Mouse (Mus musculus) ES-Bruce4 (cell line): Measurements from ENCODE around the gene Dpp8.

Experiments used
- CTCF ChIP-seq: IDR thresholded peaks from one replicate; pipeline ENCODE4 v1.8.1; 2011; ENCODE audit warnings: low read depth, low read length
- EP300 ChIP-seq: IDR thresholded peaks from 2 replicates; pipeline ENCODE4 v1.6.1; 2011; ENCODE audit warnings: low read depth, low read length; ENCODE audit not compliant: insufficient read depth
- POLR2A ChIP-seq: IDR thresholded peaks from one replicate; pipeline ENCODE4 v1.8.1; 2011; ENCODE audit warnings: low read length; ENCODE audit not compliant: insufficient read depth

DNA sequence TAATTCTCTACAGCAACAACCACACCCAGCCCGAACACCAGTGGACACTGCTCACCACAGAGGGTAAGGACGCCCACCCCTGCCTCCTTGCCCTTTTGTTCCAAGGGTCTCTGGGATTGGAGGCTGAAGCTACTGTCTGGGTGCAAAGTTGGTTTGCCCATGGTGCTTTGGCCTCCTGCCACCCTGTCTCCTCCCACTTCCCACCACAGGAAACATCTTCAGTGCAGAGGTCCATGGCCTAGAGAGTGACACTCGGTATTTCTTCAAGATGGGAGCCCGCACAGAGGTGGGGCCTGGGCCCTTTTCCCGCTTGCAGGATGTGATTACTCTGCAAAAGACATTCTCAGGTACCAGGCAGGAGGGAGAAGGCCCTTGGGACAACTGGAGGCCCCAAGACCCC, 99.5 kb downstream of the Dpp8 start:
- TF ChIP-seq CTCF (no peak), POLR2A (no peak), EP300 (no peak)
